Mouse (Mus musculus) kidney, embryonic 16.5 days (tissue): ENCODE measurements around the gene Wfikkn1. TPM values are rescaled to one million over a fixed set of nuclear protein-coding genes. Genes with fewer than 3 reads are reported as not detected.
A peak's percentile ranks its signal among the peaks of the same experiment; 100 is the strongest.

Experiments used
- ATAC-seq: fragments of 200-750 bp; cut with Nextera tagmentation; 2 replicates; pipeline ENCODE4 v1.8.0; 2017; ENCODE audit warnings: moderate TSS enrichment; ENCODE audit not compliant: low FRiP score, low TSS enrichment
- H3K27ac ChIP-seq: fragments of 300-500 bp; sonication (generic); 2 replicates; pipeline ENCODE4 v1.5.1; 2014; ENCODE audit warnings: low read length
- H3K27me3 ChIP-seq: fragments of 300-500 bp; sonication (generic); 2 replicates; pipeline ENCODE4 v1.6.1; 2014; ENCODE audit warnings: low read length, control low read depth, mixed read lengths; ENCODE audit not compliant: insufficient read depth
- H3K36me3 ChIP-seq: fragments of 300-500 bp; sonication (generic); 2 replicates; pipeline ENCODE4 v1.6.1; 2014; ENCODE audit warnings: low read length, control low read depth, mixed read lengths; ENCODE audit not compliant: insufficient read depth
- H3K4me1 ChIP-seq: fragments of 300-500 bp; sonication (generic); 2 replicates; pipeline ENCODE4 v1.6.1; 2014; ENCODE audit warnings: low read length, control low read depth, mixed read lengths; ENCODE audit not compliant: insufficient read depth
- H3K4me2 ChIP-seq: fragments of 300-500 bp; sonication (generic); replicated peaks from 2 replicates; pipeline ENCODE4 v1.6.1; 2014; ENCODE audit warnings: low read depth, low read length
- H3K4me3 ChIP-seq: fragments of 300-500 bp; sonication (generic); 2 replicates; pipeline ENCODE4 v1.5.1; 2014; ENCODE audit warnings: mild to moderate bottlenecking, low read length
- H3K9ac ChIP-seq: fragments of 300-500 bp; sonication (generic); replicated peaks from 2 replicates; pipeline ENCODE4 v1.6.1; 2014; ENCODE audit warnings: low read length
- H3K9me3 ChIP-seq: fragments of 300-500 bp; sonication (generic); 2 replicates; pipeline ENCODE4 v1.6.1; 2016; ENCODE audit warnings: low read length, control low read depth
- WGBS: fragments of 180-500 bp; shearing (Covaris S2); extraction: QIAGEN DNeasy Blood & Tissue Kit; methylation state at CpG from one replicate; pipeline ENCODE4 v1.1.7; 2014; 5-methylcytosine and 5-hydroxymethylcytosine counted together
- polyA plus RNA-seq: library from polyadenylated mRNA; unstranded; fragments of >200 nt; fragmentation: Nextera tagmentation; extraction: Ambion mirVana; gene quantifications from 2 replicates; pipeline ENCODE4 v1.2.1, GENCODE M21; 2015

The Wfikkn1 gene
- polyA plus RNA-seq, 1 experiment from 2014 or later = 0.71 TPM

DNA sequence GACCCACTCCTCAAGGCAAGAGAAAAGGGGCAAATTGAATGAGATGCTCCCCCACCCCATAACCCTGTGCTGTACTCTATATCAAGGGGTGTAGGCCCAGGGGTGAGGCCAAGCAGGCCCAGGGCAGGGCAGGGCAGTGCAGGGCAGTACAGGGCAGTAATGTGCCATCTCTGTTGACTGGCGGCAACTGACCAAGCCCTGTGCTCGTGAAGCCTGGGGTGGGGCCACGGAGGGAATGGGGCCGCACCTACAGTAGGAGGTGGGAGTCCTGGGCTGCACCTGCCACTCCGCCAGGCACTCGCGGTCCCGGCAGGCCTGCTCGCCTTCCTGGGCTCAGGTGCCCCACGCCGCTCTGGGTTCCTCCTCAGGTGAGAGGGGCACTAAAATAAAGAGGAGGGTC lies 15.4 kb downstream of the Wfikkn1 start:
- ATAC-seq = no peak
- H3K4me3 ChIP-seq = no peak overlapping the region
- H3K9me3 ChIP-seq = no peaks in the 10 kb centered on the region
- peaks cover 14% of the 10 kb centered on the region for H3K36me3 ChIP-seq
- peaks cover 29% of the 10 kb centered on the region for H3K4me1 ChIP-seq
- WGBS = 85% methylated on average over 11 of the region's 11 CpGs
- H3K27me3 ChIP-seq = no peaks in the 10 kb centered on the region
- no peak overlapping the region for H3K4me2 ChIP-seq
- H3K9ac ChIP-seq = no peak overlapping the region
- no peak overlapping the region for H3K27ac ChIP-seq

- no peaks in the 10 kb centered on the region for H3K27me3 ChIP-seq
- H3K4me1 ChIP-seq = peaks cover 31% of the 10 kb centered on the region
- H3K9me3 ChIP-seq = no peaks in the 10 kb centered on the region
- H3K27ac ChIP-seq = no peak overlapping the region
- H3K36me3 ChIP-seq = peaks cover 14% of the 10 kb centered on the region
- no peak overlapping the region for H3K4me2 ChIP-seq
- H3K4me3 ChIP-seq = no peak overlapping the region
- no peak overlapping the region for H3K9ac ChIP-seq
- no peak for ATAC-seq
- 87% methylated on average over 14 of the region's 14 CpGs for WGBS
Measured at GRCm38 (mm10) chr17:25864311-25864710, 16.3 kb downstream of the Wfikkn1 start.

- Histone ChIP-seq H3K4me3 (no peak overlapping the region), H3K36me3 (peaks cover 14% of the 10 kb centered on the region), H3K9me3 (no peaks in the 10 kb centered on the region), H3K9ac (no peak overlapping the region), H3K27me3 (no peaks in the 10 kb centered on the region), H3K4me2 (no peak overlapping the region), H3K27ac (no peak overlapping the region), H3K4me1 (peaks cover 27% of the 10 kb centered on the region)
- 89% methylated on average over 6 of the region's 6 CpGs for WGBS
- no peak for ATAC-seq
Measured at GRCm38 (mm10) chr17:25863681-25864080, 17.0 kb downstream of the Wfikkn1 start.

- H3K4me3 ChIP-seq = peak overlapping the region; percentile 65
- peak; percentile 29 for ATAC-seq
Measured at GRCm38 (mm10) chr17:25861704-25862612, 18.7 kb downstream of the Wfikkn1 start.

GRCm38 (mm10) chr17:25860832-25861703 lies 19.6 kb downstream of the Wfikkn1 start, which contains the start of gene Wdr90:
TSS of gene Wdr90 (minus strand) at chr17:25861501.
- Histone ChIP-seq H3K36me3 (peaks cover 9% of the 10 kb centered on the region), H3K4me3 (peak within 1 kb of the TSS; percentile 65), H3K9me3 (no peaks in the 10 kb centered on the region), H3K9ac (peak within 1 kb of the TSS; percentile 93), H3K4me2 (peak within 1 kb of the TSS; percentile 95), H3K27me3 (no peaks in the 10 kb centered on the region), H3K27ac (peak within 1 kb of the TSS; percentile 89), H3K4me1 (peaks cover 17% of the 10 kb centered on the region)
- ATAC-seq = peak; percentile 93
- 3% methylated on average over 65 of the region's 65 CpGs for WGBS

More at GRCm38 (mm10) chr17:25861704-25862612, 18.7 kb downstream of the Wfikkn1 start:
- Histone ChIP-seq H3K27ac (peak overlapping the region; percentile 89), H3K4me2 (peak overlapping the region; percentile 95), H3K4me1 (peaks cover 17% of the 10 kb centered on the region), H3K9me3 (no peaks in the 10 kb centered on the region), H3K9ac (peak overlapping the region; percentile 93), H3K36me3 (peaks cover 14% of the 10 kb centered on the region), H3K27me3 (no peaks in the 10 kb centered on the region)
- 13% methylated on average over 6 of the region's 6 CpGs for WGBS

GRCm38 (mm10) chr17:25860229-25860628 lies 20.4 kb downstream of the Wfikkn1 start:
- ATAC-seq = no peak
- Histone ChIP-seq H3K4me3 (peak overlapping the region; percentile 65), H3K27ac (no peak overlapping the region), H3K9ac (peak overlapping the region; percentile 93), H3K4me2 (peak overlapping the region; percentile 95), H3K36me3 (peaks cover 8% of the 10 kb centered on the region), H3K9me3 (no peaks in the 10 kb centered on the region), H3K27me3 (no peaks in the 10 kb centered on the region), H3K4me1 (peaks cover 17% of the 10 kb centered on the region)
- 84% methylated on average over 6 of the region's 6 CpGs for WGBS

- H3K9me3 ChIP-seq = no peaks in the 10 kb centered on the region
- H3K27me3 ChIP-seq = no peaks in the 10 kb centered on the region
- H3K9ac ChIP-seq = peak within 1 kb of the TSS; percentile 77
- peak within 1 kb of the TSS; percentile 75 for H3K4me3 ChIP-seq
- H3K4me2 ChIP-seq = peak within 1 kb of the TSS; percentile 81
- peaks cover 51% of the 10 kb centered on the region for H3K36me3 ChIP-seq
- peaks cover 16% of the 10 kb centered on the region for H3K4me1 ChIP-seq
- peak; percentile 94 for ATAC-seq
- peak within 1 kb of the TSS; percentile 85 for H3K27ac ChIP-seq
- WGBS = 0% methylated on average over 21 of the region's 21 CpGs
Measured at GRCm38 (mm10) chr17:25844396-25844901, 36.2 kb downstream of the Wfikkn1 start, which contains the start of gene Rhot2. TSS of gene Rhot2 (minus strand) at chr17:25844851.

DNA sequence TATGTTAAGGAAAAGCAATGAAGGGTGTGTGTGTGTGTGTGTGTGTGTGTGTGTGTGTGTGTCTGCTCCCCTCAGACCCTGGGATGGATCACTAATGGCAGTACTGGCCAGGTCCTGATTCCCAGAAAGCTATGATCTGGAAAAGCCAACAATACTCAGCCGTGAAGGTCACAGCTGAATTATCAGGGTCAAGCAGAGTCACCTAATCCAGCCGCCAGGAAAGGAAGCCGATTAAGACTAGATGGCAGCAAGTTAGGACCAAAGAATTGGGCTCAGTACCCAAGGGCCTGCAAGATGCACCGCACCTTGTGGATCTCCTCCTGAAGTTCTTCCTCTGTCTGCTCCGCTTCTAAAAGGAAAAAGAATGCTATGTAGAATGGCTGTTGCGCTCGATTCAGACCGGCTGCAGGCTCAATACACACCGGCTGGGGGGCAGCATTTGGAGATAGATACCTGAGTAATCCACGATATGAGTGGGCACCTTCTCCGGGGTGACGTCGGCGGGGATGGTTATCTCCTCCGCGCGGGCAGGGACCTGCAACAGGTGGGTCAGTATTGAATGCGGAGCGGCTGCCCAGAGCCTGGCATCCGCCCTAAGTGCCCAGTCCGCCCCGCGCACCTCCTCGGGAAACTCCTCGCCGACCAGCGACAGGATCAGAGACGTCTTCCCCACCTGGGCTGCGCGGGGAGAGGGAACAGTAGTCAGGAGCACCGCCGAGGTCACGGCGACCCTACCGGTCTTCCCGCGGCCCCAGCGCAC lies 36.8 kb downstream of the Wfikkn1 start:
- Histone ChIP-seq H3K36me3 (peaks cover 51% of the 10 kb centered on the region), H3K27me3 (no peaks in the 10 kb centered on the region), H3K4me1 (peaks cover 16% of the 10 kb centered on the region), H3K4me2 (peak overlapping the region; percentile 81), H3K9me3 (no peaks in the 10 kb centered on the region), H3K27ac (peak overlapping the region; percentile 85), H3K4me3 (peak overlapping the region; percentile 75), H3K9ac (peak overlapping the region; percentile 77)
- under 1% methylated on average over 38 of the region's 38 CpGs for WGBS
- peak; percentile 33; the same call in 1 of the 2 replicates for ATAC-seq

- Histone ChIP-seq H3K4me3 (peak overlapping the region; percentile 75), H3K9me3 (no peaks in the 10 kb centered on the region), H3K4me1 (peaks cover 16% of the 10 kb centered on the region), H3K9ac (peak overlapping the region; percentile 77), H3K27me3 (no peaks in the 10 kb centered on the region), H3K27ac (no peak overlapping the region), H3K36me3 (peaks cover 49% of the 10 kb centered on the region), H3K4me2 (peak overlapping the region; percentile 81)
- 92% methylated on average over 4 of the region's 4 CpGs for WGBS
- ATAC-seq = no peak
Measured at GRCm38 (mm10) chr17:25843122-25843521, 37.5 kb downstream of the Wfikkn1 start.
